24 mouse cellular contexts compared by ENCODE assay signal in genomic region chr14:76854965-76855364, GRCm38 (mm10).
DNase-seq lines count a peak whose midpoint lies in the region; ATAC-seq lines count a peak whose summit lies in the region.
"Had no signal": no experiment of that assay in that cellular context is flagged by ENCODE, and none has a peak within 500 bp of the region (broad histone marks: within the 10 kb centered on the region; RNA-seq: fewer than 3 reads in every experiment).

No protein-coding gene starts in this region.

- no peaks in the 10 kb centered on the region for H3K36me3 ChIP-seq in embryonic facial prominence, embryonic 12.5 days
- H3K36me3 ChIP-seq in embryonic facial prominence, embryonic 10.5 days (replicated peaks) = no peaks in the 10 kb centered on the region
- H3K36me3 ChIP-seq in kidney, embryonic 14.5 days (ENCODE audit: control insufficient read depth, insufficient read depth, low read length) = no peaks in the 10 kb centered on the region
- H3K36me3 ChIP-seq: embryonic facial prominence, embryonic 15.5 days; heart, embryonic 13.5 days; hindbrain, embryonic 15.5 days; intestine, embryonic 15.5 days had no signal

- no peak overlapping the region for H3K4me2 ChIP-seq in embryonic facial prominence, embryonic 12.5 days (replicated peaks)
- no peak overlapping the region for H3K4me2 ChIP-seq in kidney, embryonic 14.5 days (replicated peaks; ENCODE audit: low read depth, low read length)
- H3K4me2 ChIP-seq: embryonic facial prominence, embryonic 15.5 days; heart, embryonic 13.5 days; hindbrain, embryonic 15.5 days; intestine, embryonic 15.5 days had no signal

- H3K9me3 ChIP-seq in embryonic facial prominence, embryonic 12.5 days = no peaks in the 10 kb centered on the region
- H3K9me3 ChIP-seq in embryonic facial prominence, embryonic 10.5 days = no peaks in the 10 kb centered on the region
- no peaks in the 10 kb centered on the region for H3K9me3 ChIP-seq in kidney, embryonic 14.5 days (ENCODE audit: control insufficient read depth, low read length)
- H3K9me3 ChIP-seq: embryonic facial prominence, embryonic 15.5 days; heart, embryonic 13.5 days; hindbrain, embryonic 15.5 days; intestine, embryonic 15.5 days had no signal

- H3K27me3 ChIP-seq in embryonic facial prominence, embryonic 12.5 days = no peaks in the 10 kb centered on the region
- no peaks in the 10 kb centered on the region for H3K27me3 ChIP-seq in embryonic facial prominence, embryonic 10.5 days (replicated peaks; ENCODE audit: low read depth, poor library complexity, severe bottlenecking)
- H3K27me3 ChIP-seq in kidney, embryonic 14.5 days (ENCODE audit: control insufficient read depth, insufficient read depth, low read length) = no peaks in the 10 kb centered on the region
- H3K27me3 ChIP-seq: embryonic facial prominence, embryonic 15.5 days; heart, embryonic 13.5 days; hindbrain, embryonic 15.5 days; intestine, embryonic 15.5 days; Patski had no signal

- H3K4me1 ChIP-seq in embryonic facial prominence, embryonic 12.5 days = peaks cover 8% of the 10 kb centered on the region; the same call in 1 of the 2 replicates
- peaks cover 28% of the 10 kb centered on the region for H3K4me1 ChIP-seq in embryonic facial prominence, embryonic 10.5 days
- H3K4me1 ChIP-seq in kidney, embryonic 14.5 days (ENCODE audit: control insufficient read depth, insufficient read depth, low read length) = peaks cover 7% of the 10 kb centered on the region
- H3K4me1 ChIP-seq: hindbrain, embryonic 15.5 days had no signal

- ATAC-seq in embryonic facial prominence, embryonic 12.5 days (ENCODE audit: insufficient number of reproducible peaks, insufficient read depth, low FRiP score, low TSS enrichment) = no peak
- ATAC-seq in kidney, embryonic 14.5 days (ENCODE audit: low FRiP score, low TSS enrichment) = 0 out of 2 replicates have a peak, but pooled peaks have one; percentile 52
- ATAC-seq: forebrain, embryonic 14.5 days; forebrain, postnatal 0 days; intestine, embryonic 15.5 days; Patski had no signal

- no peak overlapping the region for H3K9ac ChIP-seq in embryonic facial prominence, embryonic 12.5 days
- H3K9ac ChIP-seq in kidney, embryonic 14.5 days (ENCODE audit: low read depth, low read length) = no peak overlapping the region
- H3K9ac ChIP-seq: embryonic facial prominence, embryonic 15.5 days; forebrain, postnatal 0 days; heart, embryonic 13.5 days; hindbrain, embryonic 15.5 days; intestine, embryonic 15.5 days had no signal

- 78% methylated on average over 11 of the region's 11 CpGs for WGBS in embryonic facial prominence, embryonic 12.5 days
- WGBS in embryonic facial prominence, embryonic 10.5 days = 80% methylated on average over 11 of the region's 11 CpGs
- WGBS in kidney, embryonic 14.5 days = 63% methylated on average over 11 of the region's 11 CpGs

- DNase-seq in embryonic facial prominence, embryonic 10.5 days (ENCODE audit: low spot score) = no peak
- DNase-seq in kidney, postnatal 10 days = no peak
- peak; percentile 9 for DNase-seq in retina, postnatal 1 day
- DNase-seq in c-Kit-positive CD71-positive TER-119-positive erythroid progenitor cells, embryonic 14.5 days (ENCODE audit: low spot score) = no peak
- DNase-seq: adrenal gland, postnatal 10 days; adrenal gland, postnatal 36 days; cerebellum, adult 11 months; cerebellum, adult 2 months; cerebellum, adult 9-11 months; cerebellum, postnatal 25 days; forebrain, postnatal 0 days; gastrocnemius, adult 2 months; gastrocnemius, postnatal 14 days; heart, adult 18-20 months; heart, postnatal 14 days; heart, postnatal 4 days had no signal

- peak overlapping the region; percentile 11; the same call in 1 of the 2 replicates for H3K27ac ChIP-seq in embryonic facial prominence, embryonic 12.5 days
- H3K27ac ChIP-seq in embryonic facial prominence, embryonic 10.5 days (replicated peaks) = no peak overlapping the region
- H3K27ac ChIP-seq in kidney, embryonic 14.5 days (ENCODE audit: low read depth, low read length) = no peak overlapping the region
- H3K27ac ChIP-seq: embryonic facial prominence, embryonic 15.5 days; gastrocnemius, adult 2 months; heart, embryonic 13.5 days; hindbrain, embryonic 15.5 days; intestine, embryonic 15.5 days had no signal

- no peak overlapping the region for H3K4me3 ChIP-seq in embryonic facial prominence, embryonic 12.5 days
- H3K4me3 ChIP-seq in embryonic facial prominence, embryonic 10.5 days = no peak overlapping the region
- H3K4me3 ChIP-seq in kidney, embryonic 14.5 days (ENCODE audit: low read length) = no peak overlapping the region
- H3K4me3 ChIP-seq: embryonic facial prominence, embryonic 15.5 days; gastrocnemius, adult 2 months; heart, embryonic 13.5 days; hindbrain, embryonic 15.5 days; intestine, embryonic 15.5 days had no signal
